Mouse (Mus musculus) spleen, adult 2 months (tissue): ENCODE measurements around the gene Echdc2.

Experiments
- CTCF ChIP-seq: fragments of 200-500 bp; IDR thresholded peaks from 2 replicates; pipeline ENCODE4 v1.5.1; 2011; ENCODE audit warnings: mild to moderate bottlenecking, inconsistent platforms; ENCODE audit not compliant: insufficient read depth, insufficient read length, insufficient replicate concordance; ENCODE audit errors: extremely low read depth
- POLR2A ChIP-seq: fragments of 200-500 bp; IDR thresholded peaks from 2 replicates; pipeline ENCODE4 v1.6.1; 2011; ENCODE audit warnings: low read depth, low read length, inconsistent platforms

DNA sequence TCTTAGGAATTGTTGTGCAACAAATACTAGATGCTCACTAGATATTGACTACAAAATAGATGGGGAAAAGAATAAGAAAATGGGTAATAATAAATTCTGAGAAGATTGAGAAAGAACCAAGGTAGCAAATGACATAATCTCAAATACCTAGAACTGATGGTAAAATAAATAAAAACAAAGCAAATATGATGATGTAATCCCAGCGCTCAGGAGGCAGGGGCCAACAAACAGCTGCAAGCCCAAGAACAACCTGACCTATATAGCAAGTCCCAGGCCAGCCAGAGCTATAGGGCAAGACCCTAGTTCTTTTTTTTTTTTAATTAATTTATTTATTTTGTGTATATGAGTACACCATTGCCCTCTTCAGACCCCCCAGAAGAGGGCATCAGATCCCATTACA, 41.1 kb upstream of the Echdc2 start:
- TF ChIP-seq CTCF (no peak), POLR2A (no peak)
